Mouse (Mus musculus) G1E (cell line): Measurements from ENCODE around the gene Rere. TPM values are rescaled to one million over a fixed set of nuclear protein-coding genes. Genes with fewer than 3 reads are reported as not detected.

Experiments used
- ATAC-seq: 2 replicates; pipeline ENCODE4 v1.8.0; 2016; ENCODE audit warnings: mild to moderate bottlenecking; ENCODE audit not compliant: insufficient number of reproducible peaks, poor library complexity, low FRiP score, severe bottlenecking; ENCODE audit errors: extremely low read depth
- DNase-seq: peaks from one replicate; pipeline ENCODE4 v3.0.0; 2012; ENCODE audit warnings: low spot score
- H3K27me3 ChIP-seq: 2 replicates; pipeline ENCODE4 v1.6.1; 2012; ENCODE audit warnings: mild to moderate bottlenecking, low read length, inconsistent platforms; ENCODE audit not compliant: insufficient read depth
- H3K36me3 ChIP-seq: replicated peaks from 2 replicates; pipeline ENCODE3; 2012; ENCODE audit warnings: mild to moderate bottlenecking, inconsistent platforms
- H3K4me1 ChIP-seq: 2 replicates; pipeline ENCODE4 v1.6.1; 2012; ENCODE audit warnings: low read depth, low read length, inconsistent platforms, mixed read lengths; ENCODE audit not compliant: insufficient read depth
- H3K4me3 ChIP-seq: 2 replicates; pipeline ENCODE4 v1.5.1; 2012; ENCODE audit warnings: low read depth, mild to moderate bottlenecking, inconsistent platforms, low read length, moderate library complexity, mixed read lengths
- H3K9me3 ChIP-seq: replicated peaks from 2 replicates; pipeline ENCODE4 v1.6.1; 2012; ENCODE audit warnings: inconsistent platforms
- CTCF ChIP-seq: IDR thresholded peaks from 2 replicates; pipeline ENCODE4 v1.5.1; 2012; ENCODE audit warnings: low read depth, low read length, inconsistent platforms, mixed read lengths
- GATA1 ChIP-seq: IDR thresholded peaks from 2 replicates; pipeline ENCODE4 v1.6.1; 2012; ENCODE audit warnings: borderline replicate concordance, low read length, inconsistent platforms, mixed read lengths
- GATA2 ChIP-seq: IDR thresholded peaks from 2 replicates; pipeline ENCODE4 v1.6.1; 2012; ENCODE audit warnings: low read depth, low read length, inconsistent platforms, borderline replicate concordance
- POLR2AphosphoS5 ChIP-seq: IDR thresholded peaks from 2 replicates; pipeline ENCODE4 v1.6.1; 2012; ENCODE audit warnings: low read depth, low read length, inconsistent platforms; ENCODE audit not compliant: insufficient replicate concordance
- TAL1 ChIP-seq: conservative IDR thresholded peaks from 2 replicates; pipeline ENCODE4 v1.6.1; 2012; ENCODE audit warnings: low read depth, low read length, inconsistent platforms, mixed read lengths
- polyA plus RNA-seq: library from polyadenylated mRNA; stranded (reverse); fragments of >175 nt; gene quantifications from 2 replicates; pipeline ENCODE4 v1.2.3, GENCODE M21; 2012
- total RNA-seq, 2 experiments: library from RNA; stranded (forward) in 1 of 2; stranded (reverse) in 1 of 2; fragments of 200-1000 nt in 1 of 2; fragments of >200 nt in 1 of 2; fragmentation: Nextera tagmentation in 1 of 2; gene quantifications; 2 replicates each; pipeline ENCODE4 v1.2.3; 2014 to 2017

Rere gene
- total and polyA plus RNA-seq, 3 experiments = 17.4 to 329 (median 154) TPM

- Histone ChIP-seq H3K27me3 (no peaks in the 10 kb centered on the region), H3K4me3 (peak overlapping the region; percentile 86), H3K9me3 (no peaks in the 10 kb centered on the region), H3K36me3 (peaks cover 41% of the 10 kb centered on the region), H3K4me1 (peaks cover 79% of the 10 kb centered on the region)
- TF ChIP-seq CTCF (no peak), GATA2 (no peak), TAL1 (no peak), GATA1 (no peak), POLR2AphosphoS5 (no peak)
- DNase-seq (peak; percentile 44), ATAC-seq (peak; percentile 30)
Observed at GRCm38 (mm10) chr4:150568318-150569134, 287.1 kb downstream of the Rere start.

GRCm38 (mm10) chr4:150569135-150569833 is 287.8 kb downstream of the Rere start:
- ATAC-seq = peak; percentile 28
- DNase-seq = peak; percentile 63
- peaks cover 71% of the 10 kb centered on the region for H3K4me1 ChIP-seq
- TF ChIP-seq GATA1 = no peak
- no peak for TF ChIP-seq TAL1
- TF ChIP-seq POLR2AphosphoS5 = no peak
- no peak for TF ChIP-seq CTCF
- TF ChIP-seq GATA2 = no peak
- H3K27me3 ChIP-seq = no peaks in the 10 kb centered on the region
- no peaks in the 10 kb centered on the region for H3K9me3 ChIP-seq
- H3K4me3 ChIP-seq = peak overlapping the region; percentile 86
- peaks cover 39% of the 10 kb centered on the region for H3K36me3 ChIP-seq

GRCm38 (mm10) chr4:150569834-150570571 is 288.6 kb downstream of the Rere start:
- H3K4me1 ChIP-seq = peaks cover 69% of the 10 kb centered on the region
- peaks cover 46% of the 10 kb centered on the region for H3K36me3 ChIP-seq
- DNase-seq = no peak
- no peaks in the 10 kb centered on the region for H3K27me3 ChIP-seq
- peak overlapping the region; percentile 86 for H3K4me3 ChIP-seq
- 0 out of 2 replicates have a peak, but pooled peaks have one; percentile 10 for ATAC-seq
- H3K9me3 ChIP-seq = no peaks in the 10 kb centered on the region
- TF ChIP-seq TAL1 (no peak), GATA2 (no peak), GATA1 (no peak), POLR2AphosphoS5 (no peak), CTCF (no peak)

- TF ChIP-seq GATA1 (no peak), TAL1 (no peak), CTCF (no peak), POLR2AphosphoS5 (no peak), GATA2 (no peak)
Observed at GRCm38 (mm10) chr4:150570793-150571192, 289.3 kb downstream of the Rere start.

GRCm38 (mm10) chr4:150572104-150572691 is 290.8 kb downstream of the Rere start:
- no peaks in the 10 kb centered on the region for H3K27me3 ChIP-seq
- peaks cover 60% of the 10 kb centered on the region for H3K36me3 ChIP-seq
- H3K4me3 ChIP-seq = peak overlapping the region; percentile 59; the same call in 1 of the 2 replicates
- TF ChIP-seq GATA1 = no peak
- TF ChIP-seq TAL1 = no peak
- TF ChIP-seq CTCF = no peak
- no peak for TF ChIP-seq GATA2
- TF ChIP-seq POLR2AphosphoS5 = no peak
- ATAC-seq (no peak), DNase-seq (no peak)
- H3K9me3 ChIP-seq = no peaks in the 10 kb centered on the region
- peaks cover 60% of the 10 kb centered on the region for H3K4me1 ChIP-seq

More at GRCm38 (mm10) chr4:150570793-150571192, 289.3 kb downstream of the Rere start:
- Histone ChIP-seq H3K4me3 (peak overlapping the region; percentile 86), H3K9me3 (no peaks in the 10 kb centered on the region), H3K36me3 (peaks cover 49% of the 10 kb centered on the region), H3K27me3 (no peaks in the 10 kb centered on the region), H3K4me1 (peaks cover 68% of the 10 kb centered on the region)
- DNase-seq (no peak), ATAC-seq (no peak)

- Histone ChIP-seq H3K4me1 (peaks cover 54% of the 10 kb centered on the region), H3K27me3 (no peaks in the 10 kb centered on the region), H3K9me3 (no peaks in the 10 kb centered on the region), H3K4me3 (no peak overlapping the region), H3K36me3 (peaks cover 61% of the 10 kb centered on the region)
- ATAC-seq (no peak), DNase-seq (no peak)
- TF ChIP-seq POLR2AphosphoS5 (no peak), CTCF (no peak), GATA2 (no peak), TAL1 (no peak), GATA1 (no peak)
Observed at GRCm38 (mm10) chr4:150572938-150573337, 291.5 kb downstream of the Rere start.
